Mouse (Mus musculus) midbrain, embryonic 12.5 days (tissue): Measurements from ENCODE around the gene Upp2. TPM values are rescaled to one million over a fixed set of nuclear protein-coding genes. Genes with fewer than 3 reads are reported as not detected.
A peak's percentile ranks its signal among the peaks of the same experiment; 100 is the strongest.

Experiments used
- ATAC-seq: fragments of 200-750 bp; cut with Nextera tagmentation; 2 replicates; pipeline ENCODE4 v1.8.0; 2017; ENCODE audit warnings: low read depth, moderate TSS enrichment, moderate library complexity; ENCODE audit not compliant: low FRiP score
- H3K27ac ChIP-seq: fragments of 300-500 bp; sonication (generic); replicated peaks from 2 replicates; pipeline ENCODE4 v1.5.1; 2016; ENCODE audit warnings: mild to moderate bottlenecking
- H3K27me3 ChIP-seq: fragments of 300-500 bp; sonication (generic); 2 replicates; pipeline ENCODE4 v1.6.1; 2016; ENCODE audit warnings: mild to moderate bottlenecking
- H3K36me3 ChIP-seq: fragments of 300-500 bp; sonication (generic); 2 replicates; pipeline ENCODE4 v1.6.1; 2016
- H3K4me1 ChIP-seq: fragments of 300-500 bp; sonication (generic); 2 replicates; pipeline ENCODE4 v1.6.1; 2016
- H3K4me2 ChIP-seq: fragments of 300-500 bp; sonication (generic); replicated peaks from 2 replicates; pipeline ENCODE4 v1.6.1; 2016; ENCODE audit warnings: mild to moderate bottlenecking, moderate library complexity
- H3K4me3 ChIP-seq: fragments of 300-500 bp; sonication (generic); 2 replicates; pipeline ENCODE4 v1.5.1; 2016; ENCODE audit warnings: mild to moderate bottlenecking
- H3K9ac ChIP-seq: fragments of 300-500 bp; sonication (generic); replicated peaks from 2 replicates; pipeline ENCODE4 v1.6.1; 2016; ENCODE audit warnings: mild to moderate bottlenecking, moderate library complexity
- H3K9me3 ChIP-seq: fragments of 300-500 bp; sonication (generic); 2 replicates; pipeline ENCODE4 v1.6.1; 2016; ENCODE audit warnings: mild to moderate bottlenecking
- WGBS: fragments of 180-500 bp; shearing (Covaris S2); methylation state at CpG from one replicate; pipeline ENCODE4 v1.1.7; 2016; 5-methylcytosine and 5-hydroxymethylcytosine counted together
- polyA plus RNA-seq: library from polyadenylated mRNA; unstranded; fragments of >200 nt; fragmentation: Nextera tagmentation; extraction: Ambion mirVana; gene quantifications from 2 replicates; pipeline ENCODE4 v1.2.1, GENCODE M21; 2016

Gene Upp2
- polyA plus RNA-seq, 1 experiment from 2014 or later, result 8.1 TPM

- no peaks in the 10 kb centered on the region for H3K9me3 ChIP-seq
- no peaks in the 10 kb centered on the region for H3K27me3 ChIP-seq
- H3K27ac ChIP-seq, result no peak overlapping the region
- H3K4me2 ChIP-seq, result no peak overlapping the region
- H3K36me3 ChIP-seq, result no peaks in the 10 kb centered on the region
- H3K4me3 ChIP-seq, result no peak overlapping the region
- H3K4me1 ChIP-seq, result peaks cover 13% of the 10 kb centered on the region
- WGBS, result 79% methylated on average over 9 of the region's 9 CpGs
- no peak overlapping the region for H3K9ac ChIP-seq
- no peak for ATAC-seq
Measured at GRCm38 (mm10) chr2:58557045-58557845, 9.9 kb upstream of the Upp2 start.

- no peak overlapping the region for H3K4me3 ChIP-seq
- peaks cover 26% of the 10 kb centered on the region for H3K4me1 ChIP-seq
- 66% methylated on average over 4 of the region's 4 CpGs for WGBS
- no peak overlapping the region for H3K27ac ChIP-seq
- H3K9ac ChIP-seq, result no peak overlapping the region
- no peak overlapping the region for H3K4me2 ChIP-seq
- no peaks in the 10 kb centered on the region for H3K9me3 ChIP-seq
- no peaks in the 10 kb centered on the region for H3K27me3 ChIP-seq
- ATAC-seq, result no peak
- H3K36me3 ChIP-seq, result no peaks in the 10 kb centered on the region
Measured at GRCm38 (mm10) chr2:58562137-58562536, 5.0 kb upstream of the Upp2 start.

- H3K27me3 ChIP-seq, result no peaks in the 10 kb centered on the region
- H3K9me3 ChIP-seq, result no peaks in the 10 kb centered on the region
- H3K9ac ChIP-seq, result 0 out of 2 replicates have a peak overlapping the region, but pooled peaks have one; percentile 2
- H3K36me3 ChIP-seq, result no peaks in the 10 kb centered on the region
- peak overlapping the region; percentile 69 for H3K4me2 ChIP-seq
- 56% methylated on average over 6 of the region's 6 CpGs for WGBS
- H3K27ac ChIP-seq, result no peak overlapping the region
- no peak for ATAC-seq
- peak overlapping the region; percentile 90 for H3K4me3 ChIP-seq
- H3K4me1 ChIP-seq, result peaks cover 39% of the 10 kb centered on the region
Measured at GRCm38 (mm10) chr2:58565267-58565666, 1.8 kb upstream of the Upp2 start.

- H3K27ac ChIP-seq, result peak overlapping the region; percentile 97
- H3K4me2 ChIP-seq, result peak overlapping the region; percentile 69
- H3K36me3 ChIP-seq, result no peaks in the 10 kb centered on the region
- peak overlapping the region; percentile 93 for H3K9ac ChIP-seq
- WGBS, result 5% methylated on average over 6 of the region's 6 CpGs
- H3K4me3 ChIP-seq, result peak overlapping the region; percentile 90
- peaks cover 39% of the 10 kb centered on the region for H3K4me1 ChIP-seq
- ATAC-seq, result no peak
- H3K27me3 ChIP-seq, result no peaks in the 10 kb centered on the region
- no peaks in the 10 kb centered on the region for H3K9me3 ChIP-seq
Measured at GRCm38 (mm10) chr2:58566049-58566409, 1.1 kb upstream of the Upp2 start.

- no peaks in the 10 kb centered on the region for H3K36me3 ChIP-seq
- peaks cover 39% of the 10 kb centered on the region for H3K4me1 ChIP-seq
- H3K9me3 ChIP-seq, result no peaks in the 10 kb centered on the region
- H3K4me3 ChIP-seq, result peak overlapping the region; percentile 90
- WGBS, result under 1% methylated on average over 52 of the region's 78 CpGs
- ATAC-seq, result peak; percentile 73
- H3K27me3 ChIP-seq, result no peaks in the 10 kb centered on the region
- H3K27ac ChIP-seq, result peak overlapping the region; percentile 97
- H3K9ac ChIP-seq, result peak overlapping the region; percentile 93
- H3K4me2 ChIP-seq, result peak overlapping the region; percentile 69
Measured at GRCm38 (mm10) chr2:58566410-58567065, 560 bp upstream of the Upp2 start.

- ATAC-seq, result no peak
- H3K4me2 ChIP-seq, result peak overlapping the region; percentile 69
- H3K9me3 ChIP-seq, result no peaks in the 10 kb centered on the region
- whole genome bisulfite sequencing, result 7% methylated on average over 12 of the region's 12 CpGs
- H3K4me3 ChIP-seq, result peak overlapping the region; percentile 90
- H3K9ac ChIP-seq, result peak overlapping the region; percentile 93
- H3K4me1 ChIP-seq, result peaks cover 39% of the 10 kb centered on the region
- peak overlapping the region; percentile 97 for H3K27ac ChIP-seq
- no peaks in the 10 kb centered on the region for H3K27me3 ChIP-seq
- H3K36me3 ChIP-seq, result no peaks in the 10 kb centered on the region
Measured at GRCm38 (mm10) chr2:58567866-58568719, 995 bp downstream of the Upp2 start.

GRCm38 (mm10) chr2:58568841-58569645 is 1.9 kb downstream of the Upp2 start:
- no peak for ATAC-seq
- H3K9ac ChIP-seq, result no peak overlapping the region

GRCm38 (mm10) chr2:58574167-58574566 is 7.1 kb downstream of the Upp2 start:
- no peaks in the 10 kb centered on the region for H3K36me3 ChIP-seq
- ATAC-seq, result no peak
- H3K27ac ChIP-seq, result no peak overlapping the region
- WGBS, result 85% methylated on average over 2 of the region's 2 CpGs
- H3K9me3 ChIP-seq, result no peaks in the 10 kb centered on the region
- peaks cover under 1% of the 10 kb centered on the region; the same call in 1 of the 2 replicates for H3K4me1 ChIP-seq
- no peaks in the 10 kb centered on the region for H3K27me3 ChIP-seq
- H3K4me3 ChIP-seq, result no peak overlapping the region
- no peak overlapping the region for H3K9ac ChIP-seq
- H3K4me2 ChIP-seq, result no peak overlapping the region

More at GRCm38 (mm10) chr2:58568841-58569645, 1.9 kb downstream of the Upp2 start:
- peak overlapping the region; percentile 90; the same call in 1 of the 2 replicates for H3K4me3 ChIP-seq
- 73% methylated on average over 4 of the region's 4 CpGs for WGBS
- peaks cover 33% of the 10 kb centered on the region for H3K4me1 ChIP-seq
- H3K27me3 ChIP-seq, result no peaks in the 10 kb centered on the region
- H3K9me3 ChIP-seq, result no peaks in the 10 kb centered on the region
- no peaks in the 10 kb centered on the region for H3K36me3 ChIP-seq
- H3K27ac ChIP-seq, result 0 out of 2 replicates have a peak overlapping the region, but pooled peaks have one; percentile 97
- H3K4me2 ChIP-seq, result peak overlapping the region; percentile 69

GRCm38 (mm10) chr2:58586311-58586710 is 19.2 kb downstream of the Upp2 start:
- Histone ChIP-seq H3K4me3 (no peak overlapping the region), H3K4me1 (no peaks in the 10 kb centered on the region), H3K27ac (no peak overlapping the region), H3K9me3 (no peaks in the 10 kb centered on the region), H3K9ac (no peak overlapping the region), H3K36me3 (no peaks in the 10 kb centered on the region), H3K4me2 (no peak overlapping the region), H3K27me3 (no peaks in the 10 kb centered on the region)
- 66% methylated on average over 10 of the region's 10 CpGs for WGBS
- no peak for ATAC-seq

- Histone ChIP-seq H3K27me3 (no peaks in the 10 kb centered on the region), H3K9ac (no peak overlapping the region), H3K27ac (no peak overlapping the region), H3K36me3 (no peaks in the 10 kb centered on the region), H3K9me3 (no peaks in the 10 kb centered on the region), H3K4me3 (no peak overlapping the region), H3K4me1 (no peaks in the 10 kb centered on the region), H3K4me2 (no peak overlapping the region)
- WGBS, result 90% methylated on average over 4 of the region's 4 CpGs
- no peak for ATAC-seq
Measured at GRCm38 (mm10) chr2:58589637-58590036, 22.5 kb downstream of the Upp2 start.

GRCm38 (mm10) chr2:58590055-58590454 is 23.0 kb downstream of the Upp2 start:
- Histone ChIP-seq H3K27me3 (no peaks in the 10 kb centered on the region), H3K27ac (no peak overlapping the region), H3K4me2 (no peak overlapping the region), H3K4me3 (no peak overlapping the region), H3K36me3 (no peaks in the 10 kb centered on the region), H3K9ac (no peak overlapping the region), H3K4me1 (no peaks in the 10 kb centered on the region), H3K9me3 (no peaks in the 10 kb centered on the region)
- 96% methylated on average over 1 of the region's 1 CpGs for WGBS
- ATAC-seq, result peak; percentile 19; the same call in 1 of the 2 replicates
